ENCODE assay signal across 8 mouse cellular contexts in the genomic region with DNA sequence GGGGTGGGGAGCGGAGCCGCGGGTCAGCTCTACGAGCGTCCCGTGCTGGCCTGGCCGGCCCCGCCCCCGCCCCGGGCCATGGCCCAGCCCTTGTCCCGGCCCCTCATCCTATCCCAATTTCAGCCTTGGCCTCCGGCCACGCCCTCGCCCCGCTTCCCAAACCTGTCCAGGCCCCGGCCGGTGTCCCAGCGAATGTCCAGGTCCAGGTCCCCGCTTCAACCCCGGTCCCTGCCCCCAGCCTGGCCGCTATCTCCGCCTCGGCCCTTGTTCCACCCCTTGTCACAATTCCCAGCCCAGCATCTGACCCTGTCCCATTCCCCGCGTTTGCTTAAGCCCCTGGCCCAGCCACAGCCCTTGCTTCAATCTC. TPM values are rescaled to one million over a fixed set of nuclear protein-coding genes. Genes with fewer than 3 reads are reported as not detected.
DNase-seq lines count a peak whose midpoint lies in the region; ATAC-seq and TF ChIP-seq lines count a peak whose summit lies in the region.

No protein-coding gene starts in this region.

- peak overlapping the region; percentile 67 for H3K4me2 ChIP-seq in liver, embryonic 14.5 days (ENCODE audit: low read depth)
- H3K4me2 ChIP-seq in midbrain, postnatal 0 days (ENCODE audit: low read depth, low read length, poor library complexity, severe bottlenecking): peak overlapping the region; percentile 90

- TF ChIP-seq EP300 in heart, adult 2 months (IDR thresholded peaks at IDR 0.05; ENCODE audit: insufficient read depth, low read depth, low read length): no peak
- no peak for TF ChIP-seq EP300 in liver, embryonic 14.5 days (IDR thresholded peaks at IDR 0.05; ENCODE audit: low read depth)

- peak overlapping the region; percentile 83 for H3K4me3 ChIP-seq in heart, adult 2 months
- peak overlapping the region; percentile 59 for H3K4me3 ChIP-seq in bone marrow, adult 2 months (replicated peaks; ENCODE audit: control insufficient read depth, low read depth, low read length)
- peak overlapping the region; percentile 82 for H3K4me3 ChIP-seq in forebrain, embryonic 10.5 days
- H3K4me3 ChIP-seq in hindbrain, embryonic 10.5 days: peak overlapping the region; percentile 83
- peak overlapping the region; percentile 67 to 69 for H3K4me3 ChIP-seq in liver, embryonic 14.5 days (ENCODE audit: insufficient read depth in 1 of 2, low read depth in 2 of 2, low read length in 2 of 2)
- H3K4me3 ChIP-seq in midbrain, postnatal 0 days (ENCODE audit: low read depth, low read length): peak overlapping the region; percentile 69

- H3K9ac ChIP-seq in heart, adult 2 months (ENCODE audit: low read depth, low read length): peak overlapping the region; percentile 67
- peak overlapping the region; percentile 48 for H3K9ac ChIP-seq in liver, embryonic 14.5 days (replicated peaks)
- peak overlapping the region; percentile 96 for H3K9ac ChIP-seq in midbrain, postnatal 0 days (replicated peaks; ENCODE audit: low read length, poor library complexity, severe bottlenecking)

- no peaks in the 10 kb centered on the region for H3K36me3 ChIP-seq in heart, adult 2 months (ENCODE audit: control insufficient read depth, insufficient read depth, low read length)
- H3K36me3 ChIP-seq in forebrain, embryonic 10.5 days (replicated peaks): peaks cover 3% of the 10 kb centered on the region
- H3K36me3 ChIP-seq in hindbrain, embryonic 10.5 days: peaks cover 4% of the 10 kb centered on the region
- no peaks in the 10 kb centered on the region for H3K36me3 ChIP-seq in liver, embryonic 14.5 days (replicated peaks; ENCODE audit: control insufficient read depth, insufficient read depth, low read depth)
- peaks cover 2% of the 10 kb centered on the region; the same call in 1 of the 2 replicates for H3K36me3 ChIP-seq in midbrain, postnatal 0 days (ENCODE audit: insufficient read depth, low read length)

- under 1% methylated on average over 23 of the region's 25 CpGs for WGBS in heart, adult 2 months
- 2% methylated on average over 25 of the region's 25 CpGs for WGBS in bone marrow, adult 2 months
- 2% methylated on average over 21 of the region's 25 CpGs for WGBS in forebrain, embryonic 10.5 days
- under 1% methylated on average over 24 of the region's 25 CpGs for whole genome bisulfite sequencing in hindbrain, embryonic 10.5 days
- WGBS in liver, embryonic 14.5 days (ENCODE audit: insufficient replicate concordance): under 1% methylated on average over 24 of the region's 25 CpGs
- WGBS in midbrain, postnatal 0 days: under 1% methylated on average over 22 of the region's 25 CpGs

- H3K27ac ChIP-seq in heart, adult 2 months: peak overlapping the region; percentile 93
- no peak overlapping the region for H3K27ac ChIP-seq in bone marrow, adult 2 months (ENCODE audit: control insufficient read depth, insufficient read depth, low read depth, low read length, poor library complexity)
- peak overlapping the region; percentile 93 for H3K27ac ChIP-seq in forebrain, embryonic 10.5 days
- peak overlapping the region; percentile 94 for H3K27ac ChIP-seq in hindbrain, embryonic 10.5 days
- H3K27ac ChIP-seq in liver, embryonic 14.5 days: no peak overlapping the region
- H3K27ac ChIP-seq in midbrain, postnatal 0 days (ENCODE audit: low read depth, low read length): peak overlapping the region; percentile 65

- peaks cover 7% of the 10 kb centered on the region for H3K4me1 ChIP-seq in heart, adult 2 months (ENCODE audit: control insufficient read depth, insufficient read depth, low read length)
- peaks cover 1% of the 10 kb centered on the region; the same call in 1 of the 2 replicates for H3K4me1 ChIP-seq in bone marrow, adult 2 months (ENCODE audit: control insufficient read depth, insufficient read depth, low read length)
- H3K4me1 ChIP-seq in forebrain, embryonic 10.5 days: peaks cover 32% of the 10 kb centered on the region
- peaks cover 50% of the 10 kb centered on the region for H3K4me1 ChIP-seq in hindbrain, embryonic 10.5 days (replicated peaks)
- peaks cover 5 to 9% of the 10 kb centered on the region in 2 experiments for H3K4me1 ChIP-seq in liver, embryonic 14.5 days (replicated peaks; ENCODE audit: control insufficient read depth in 2 of 2, insufficient read depth in 2 of 2, low read length in 1 of 2)
- peaks cover 11% of the 10 kb centered on the region for H3K4me1 ChIP-seq in midbrain, postnatal 0 days (ENCODE audit: insufficient read depth, low read length)

- H3K79me2 ChIP-seq in heart, adult 2 months (replicated peaks; ENCODE audit: control insufficient read depth, insufficient read depth, low read length): no peaks in the 10 kb centered on the region

- H3K27me3 ChIP-seq in heart, adult 2 months (ENCODE audit: control insufficient read depth, insufficient read depth, low read length): no peaks in the 10 kb centered on the region; the same call in 1 of the 2 replicates
- peaks cover 61% of the 10 kb centered on the region for H3K27me3 ChIP-seq in forebrain, embryonic 10.5 days (ENCODE audit: poor library complexity, severe bottlenecking)
- peaks cover 57% of the 10 kb centered on the region for H3K27me3 ChIP-seq in hindbrain, embryonic 10.5 days (ENCODE audit: insufficient read depth, poor library complexity, severe bottlenecking)
- H3K27me3 ChIP-seq in liver, embryonic 14.5 days (ENCODE audit: control insufficient read depth, insufficient read depth, low read length): peaks cover 9% of the 10 kb centered on the region
- H3K27me3 ChIP-seq in midbrain, postnatal 0 days (ENCODE audit: insufficient read depth, low read length): peaks cover 4% of the 10 kb centered on the region; the same call in 1 of the 2 replicates

- ATAC-seq in liver, embryonic 14.5 days (ENCODE audit: insufficient read depth): peak; percentile 67
- peak; percentile 50 for ATAC-seq in midbrain, postnatal 0 days (ENCODE audit: low FRiP score)

- no peak for DNase-seq in heart, adult 2 months
- no peak for DNase-seq in heart, postnatal 25 days (ENCODE audit: low spot score)
- DNase-seq in forebrain, embryonic 10.5 days (ENCODE audit: extremely low spot score, low spot score): peak; percentile 82
- peak; percentile 84 for DNase-seq in hindbrain, embryonic 10.5 days (ENCODE audit: low spot score)
- no peak for DNase-seq in liver, embryonic 14.5 days (ENCODE audit: low read depth in 3 of 3, low spot score in 3 of 3)
- no peak for DNase-seq in midbrain, postnatal 0 days (ENCODE audit: low spot score)
- no peak for DNase-seq in frontal cortex, adult 2 months (ENCODE audit: extremely low spot score in 1 of 2, low spot score in 1 of 2)

- no peak for TF ChIP-seq POLR2A in heart, adult 2 months (IDR thresholded peaks at IDR 0.05; ENCODE audit: insufficient read depth, low read depth, low read length)
- no peak for TF ChIP-seq POLR2A in bone marrow, adult 2 months (IDR thresholded peaks at IDR 0.05; ENCODE audit: borderline replicate concordance, control insufficient read depth, low read depth, low read length)

- no peaks in the 10 kb centered on the region for H3K9me3 ChIP-seq in forebrain, embryonic 10.5 days
- no peaks in the 10 kb centered on the region for H3K9me3 ChIP-seq in hindbrain, embryonic 10.5 days
- no peaks in the 10 kb centered on the region for H3K9me3 ChIP-seq in liver, embryonic 14.5 days (ENCODE audit: control insufficient read depth, low read length)
- no peaks in the 10 kb centered on the region for H3K9me3 ChIP-seq in midbrain, postnatal 0 days (ENCODE audit: low read length)

- intact Hi-C loops in heart, adult 2 months (cut with DNase I): loop anchor here (2.0 kb wide), 1 partner anchor 39 kb away; a partner anchor contains a TSS
- intact Hi-C loops in heart, postnatal 25 days (cut with DNase I): no loop called here

- TF ChIP-seq CTCF in heart, adult 2 months (IDR thresholded peaks at IDR 0.05): no peak
- no peak for TF ChIP-seq CTCF in bone marrow, adult 2 months (IDR thresholded peaks at IDR 0.05; ENCODE audit: control insufficient read depth, insufficient read depth, low read length)
- TF ChIP-seq CTCF in liver, embryonic 14.5 days (IDR thresholded peaks at IDR 0.05; ENCODE audit: low read depth): no peak
- TF ChIP-seq CTCF in midbrain, postnatal 0 days (IDR thresholded peaks at IDR 0.05): no peak

RNA-seq across cellular contexts. Expression of a gene that starts 0.5 kb away (rescaled TPM):
- under 1 TPM; 0.16 to 0.43 TPM for total RNA-seq in heart, adult 2 months (2021)
- 0.18 and 0.35 TPM in 2 replicates for polyA plus RNA-seq in heart, adult 2 months (2012; rRNA removed)
- under 1 TPM; 0.20 to 0.26 TPM for total RNA-seq in heart, postnatal 25 days (2021)
- polyA plus RNA-seq in bone marrow, adult 2 months (2011; ENCODE audit: insufficient read depth, insufficient read length, low replicate concordance, missing spikeins): not detected in 2 replicates
- 1.6 and 1.7 TPM in 2 replicates for polyA plus RNA-seq in forebrain, embryonic 10.5 days (2016; fragmentation: Nextera tagmentation; extraction: Ambion mirVana)
- 1.8 and 2.4 TPM in 2 replicates for polyA plus RNA-seq in hindbrain, embryonic 10.5 days (2016; fragmentation: Nextera tagmentation; extraction: Ambion mirVana)
- polyA plus RNA-seq in liver, embryonic 14.5 days (2012; rRNA removed): 0.01 and 0.02 TPM in 2 replicates
- polyA plus RNA-seq in liver, embryonic 14.5 days (2014; fragmentation: Nextera tagmentation; extraction: Ambion mirVana): 1.7 TPM in 2 replicates
- total RNA-seq in midbrain, postnatal 0 days (2014; rRNA removed): 0.09 TPM in 1 of 2 replicates, not detected in the other
- polyA plus RNA-seq in midbrain, postnatal 0 days (2015; fragmentation: Nextera tagmentation; extraction: Ambion mirVana): 1.4 and 1.5 TPM in 2 replicates
- 0.88 and 0.94 TPM in 2 replicates for polyA plus RNA-seq in frontal cortex, adult 2 months (2012; rRNA removed)

RNA-seq across cellular contexts. Expression of a gene that starts 0.6 kb away (rescaled TPM):
- 10 to 100 TPM; 17.9 to 18.2 TPM for total RNA-seq in heart, adult 2 months (2021)
- 21.1 and 22.2 TPM in 2 replicates for polyA plus RNA-seq in heart, adult 2 months (2012; rRNA removed)
- 10 to 100 TPM; 15.8 to 16.9 TPM for total RNA-seq in heart, postnatal 25 days (2021)
- polyA plus RNA-seq in bone marrow, adult 2 months (2011; ENCODE audit: insufficient read depth, insufficient read length, low replicate concordance, missing spikeins): 1.7 and 1.8 TPM in 2 replicates
- 4.2 and 4.3 TPM in 2 replicates for polyA plus RNA-seq in forebrain, embryonic 10.5 days (2016; fragmentation: Nextera tagmentation; extraction: Ambion mirVana)
- 5.2 and 9.4 TPM in 2 replicates for polyA plus RNA-seq in hindbrain, embryonic 10.5 days (2016; fragmentation: Nextera tagmentation; extraction: Ambion mirVana)
- polyA plus RNA-seq in liver, embryonic 14.5 days (2012; rRNA removed): 0.22 and 0.37 TPM in 2 replicates
- polyA plus RNA-seq in liver, embryonic 14.5 days (2014; fragmentation: Nextera tagmentation; extraction: Ambion mirVana): 0.05 and 0.11 TPM in 2 replicates
- 28.7 and 30.0 TPM in 2 replicates for total RNA-seq in midbrain, postnatal 0 days (2014; rRNA removed)
- 9.3 and 13.7 TPM in 2 replicates for polyA plus RNA-seq in midbrain, postnatal 0 days (2015; fragmentation: Nextera tagmentation; extraction: Ambion mirVana)
- polyA plus RNA-seq in frontal cortex, adult 2 months (2012; rRNA removed): 35.5 and 38.0 TPM in 2 replicates

RNA-seq across cellular contexts. Expression of a gene that starts 13.1 kb away (rescaled TPM):
- 100 to 1,000 TPM; 143 to 155 TPM for total RNA-seq in heart, adult 2 months (2021)
- polyA plus RNA-seq in heart, adult 2 months (2012; rRNA removed): 165 and 201 TPM in 2 replicates
- 100 to 1,000 TPM; 138 to 147 TPM for total RNA-seq in heart, postnatal 25 days (2021)
- polyA plus RNA-seq in bone marrow, adult 2 months (2011; ENCODE audit: insufficient read depth, insufficient read length, low replicate concordance, missing spikeins): 40.6 and 53.3 TPM in 2 replicates
- polyA plus RNA-seq in forebrain, embryonic 10.5 days (2016; fragmentation: Nextera tagmentation; extraction: Ambion mirVana): 66.0 and 69.7 TPM in 2 replicates
- polyA plus RNA-seq in hindbrain, embryonic 10.5 days (2016; fragmentation: Nextera tagmentation; extraction: Ambion mirVana): 76.4 and 82.0 TPM in 2 replicates
- polyA plus RNA-seq in liver, embryonic 14.5 days (2012; rRNA removed): 29.1 and 29.2 TPM in 2 replicates
- polyA plus RNA-seq in liver, embryonic 14.5 days (2014; fragmentation: Nextera tagmentation; extraction: Ambion mirVana): 76.8 and 77.6 TPM in 2 replicates
- 51.6 and 60.7 TPM in 2 replicates for total RNA-seq in midbrain, postnatal 0 days (2014; rRNA removed)
- 80.1 and 83.1 TPM in 2 replicates for polyA plus RNA-seq in midbrain, postnatal 0 days (2015; fragmentation: Nextera tagmentation; extraction: Ambion mirVana)
- polyA plus RNA-seq in frontal cortex, adult 2 months (2012; rRNA removed): 75.8 and 81.1 TPM in 2 replicates

RNA-seq across cellular contexts. Expression of a gene that starts 16.0 kb away (rescaled TPM):
- total RNA-seq in heart, adult 2 months (2021): under 1 TPM in 1 of 2 experiments, not detected in 1; 0.29 TPM
- 0.44 and 2.0 TPM in 2 replicates for polyA plus RNA-seq in heart, adult 2 months (2012; rRNA removed)
- total RNA-seq in heart, postnatal 25 days (2021): under 1 TPM; 0.21 to 0.31 TPM
- polyA plus RNA-seq in bone marrow, adult 2 months (2011; ENCODE audit: insufficient read depth, insufficient read length, low replicate concordance, missing spikeins): 3.0 TPM in 1 of 2 replicates, not detected in the other
- polyA plus RNA-seq in forebrain, embryonic 10.5 days (2016; fragmentation: Nextera tagmentation; extraction: Ambion mirVana): 1.9 and 2.9 TPM in 2 replicates
- 5.2 and 10.0 TPM in 2 replicates for polyA plus RNA-seq in hindbrain, embryonic 10.5 days (2016; fragmentation: Nextera tagmentation; extraction: Ambion mirVana)
- 0.16 and 0.31 TPM in 2 replicates for polyA plus RNA-seq in liver, embryonic 14.5 days (2012; rRNA removed)
- polyA plus RNA-seq in liver, embryonic 14.5 days (2014; fragmentation: Nextera tagmentation; extraction: Ambion mirVana): 0.24 TPM in 1 of 2 replicates, not detected in the other
- total RNA-seq in midbrain, postnatal 0 days (2014; rRNA removed): 9.3 and 10.2 TPM in 2 replicates
- polyA plus RNA-seq in midbrain, postnatal 0 days (2015; fragmentation: Nextera tagmentation; extraction: Ambion mirVana): 7.3 and 8.5 TPM in 2 replicates
- 2.1 and 2.6 TPM in 2 replicates for polyA plus RNA-seq in frontal cortex, adult 2 months (2012; rRNA removed)

RNA-seq across cellular contexts. Expression of a gene that starts 31.2 kb away (rescaled TPM):
- total RNA-seq in heart, adult 2 months (2021): not detected
- not detected in 2 replicates for polyA plus RNA-seq in heart, adult 2 months (2012; rRNA removed)
- total RNA-seq in heart, postnatal 25 days (2021): not detected
- polyA plus RNA-seq in bone marrow, adult 2 months (2011; ENCODE audit: insufficient read depth, insufficient read length, low replicate concordance, missing spikeins): not detected in 2 replicates
- polyA plus RNA-seq in forebrain, embryonic 10.5 days (2016; fragmentation: Nextera tagmentation; extraction: Ambion mirVana): not detected in 2 replicates
- not detected in 2 replicates for polyA plus RNA-seq in hindbrain, embryonic 10.5 days (2016; fragmentation: Nextera tagmentation; extraction: Ambion mirVana)
- polyA plus RNA-seq in liver, embryonic 14.5 days (2012; rRNA removed): not detected in 2 replicates
- polyA plus RNA-seq in liver, embryonic 14.5 days (2014; fragmentation: Nextera tagmentation; extraction: Ambion mirVana): not detected in 2 replicates
- 0.09 TPM in 1 of 2 replicates, not detected in the other for total RNA-seq in midbrain, postnatal 0 days (2014; rRNA removed)
- not detected in 2 replicates for polyA plus RNA-seq in midbrain, postnatal 0 days (2015; fragmentation: Nextera tagmentation; extraction: Ambion mirVana)
- polyA plus RNA-seq in frontal cortex, adult 2 months (2012; rRNA removed): not detected in 2 replicates

Comparison
In these comparisons a context has a peak if more than half of its experiments do, and no peak if none do; other contexts are left out.
1. DNase-seq: peak in forebrain, embryonic 10.5 days (single experiment) and hindbrain, embryonic 10.5 days (single experiment); none in heart, adult 2 months (0 of 2), heart, postnatal 25 days (single experiment), liver, embryonic 14.5 days (0 of 3), midbrain, postnatal 0 days (single experiment) and frontal cortex, adult 2 months (0 of 2).
2. H3K27ac ChIP-seq: peak in heart, adult 2 months (single experiment), forebrain, embryonic 10.5 days (single experiment), hindbrain, embryonic 10.5 days (single experiment) and midbrain, postnatal 0 days (single experiment); none in bone marrow, adult 2 months (single experiment) and liver, embryonic 14.5 days (single experiment).
3. Peak in every context shown above with its lines, with median percentiles within 50 percentile points of each other: H3K4me3 ChIP-seq and H3K9ac ChIP-seq.